Mouse (Mus musculus): ENCODE data around the gene Bola2.

Bola2 gene

DNA sequence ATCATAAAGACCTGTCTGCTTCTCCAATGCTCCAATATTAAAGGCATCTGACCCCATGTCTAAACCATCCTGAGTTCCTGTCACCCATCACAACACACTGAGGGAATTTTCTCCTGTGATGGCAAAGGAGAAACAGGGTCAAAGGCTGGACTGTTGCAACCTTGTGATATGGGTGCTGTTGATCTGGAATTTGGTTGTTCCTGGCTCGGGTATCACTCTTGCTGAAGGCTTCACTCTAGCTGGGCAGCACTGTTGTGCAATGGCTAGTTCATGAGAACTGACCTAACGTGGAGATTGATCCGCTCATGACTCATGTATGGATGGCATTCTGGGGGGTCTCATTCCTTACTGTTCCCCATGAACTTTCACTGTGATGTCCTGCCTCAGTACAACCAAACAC lies 6.2 kb upstream of the Bola2 start:
- no peak for DNase-seq (ENCODE audit: low spot score)

DNA sequence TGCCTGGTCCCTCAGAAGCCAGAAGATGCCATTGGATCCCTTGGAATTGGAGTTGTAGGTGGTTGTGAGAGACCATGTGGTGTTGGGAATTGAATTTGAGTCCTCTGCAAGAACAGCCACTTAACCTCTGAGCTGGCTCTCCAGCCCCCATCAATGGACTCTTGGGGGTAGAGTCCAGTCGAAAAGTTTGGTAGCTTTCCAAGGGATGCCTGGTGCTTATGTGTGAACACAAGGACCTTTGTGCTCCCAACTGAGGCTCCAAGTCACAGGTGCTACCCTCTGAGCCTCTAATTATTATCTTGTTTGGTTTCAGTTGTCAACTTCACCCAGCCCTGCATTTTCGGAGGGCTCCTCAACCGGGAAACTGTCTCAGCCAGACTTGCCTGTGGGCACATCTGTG lies 4.5 kb upstream of the Bola2 start:
- DNase-seq (ENCODE audit: low spot score) = no peak

DNA sequence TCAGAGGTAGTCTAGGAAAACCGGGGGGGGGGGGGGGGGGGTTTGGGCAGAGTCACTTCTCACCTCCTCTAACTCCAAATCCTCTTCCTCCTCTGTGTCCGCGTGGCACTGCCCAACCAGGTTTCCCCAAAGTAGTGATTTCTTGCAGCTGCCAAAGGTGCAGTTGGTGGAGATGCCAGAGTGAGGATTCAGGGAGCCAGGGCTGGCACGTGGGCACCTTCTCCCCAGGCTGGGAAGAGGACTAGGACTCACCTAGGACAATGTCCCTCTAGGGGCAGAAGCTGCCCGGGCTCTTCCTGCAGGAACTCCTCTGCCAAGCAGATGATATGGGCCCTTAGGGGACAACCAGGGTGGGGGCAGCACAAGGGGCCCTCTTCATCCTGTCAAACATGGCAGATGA lies 3.5 kb upstream of the Bola2 start:
- no peak for DNase-seq (ENCODE audit: low spot score)

DNA sequence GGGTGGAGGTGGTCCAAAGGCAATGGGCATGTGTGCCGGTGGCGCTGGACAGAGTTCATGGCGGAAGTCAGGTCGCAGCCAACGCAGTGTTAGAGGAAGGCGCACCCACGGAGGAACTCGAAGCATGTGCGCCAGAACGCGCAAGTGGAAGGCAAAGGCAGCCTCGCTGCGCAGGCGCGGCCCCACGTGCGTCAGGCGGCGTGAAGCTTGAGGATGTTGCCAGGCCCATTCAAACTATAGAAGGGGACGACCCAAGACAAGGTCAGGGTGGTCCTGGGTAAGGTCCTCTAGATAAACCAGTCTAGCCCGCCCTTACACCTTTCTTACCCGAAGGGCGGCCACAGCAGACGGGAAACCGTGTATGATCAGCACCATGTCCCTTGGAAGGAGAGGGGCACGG lies 2.8 kb upstream of the Bola2 start:
- DNase-seq (ENCODE audit: low spot score) = no peak

DNA sequence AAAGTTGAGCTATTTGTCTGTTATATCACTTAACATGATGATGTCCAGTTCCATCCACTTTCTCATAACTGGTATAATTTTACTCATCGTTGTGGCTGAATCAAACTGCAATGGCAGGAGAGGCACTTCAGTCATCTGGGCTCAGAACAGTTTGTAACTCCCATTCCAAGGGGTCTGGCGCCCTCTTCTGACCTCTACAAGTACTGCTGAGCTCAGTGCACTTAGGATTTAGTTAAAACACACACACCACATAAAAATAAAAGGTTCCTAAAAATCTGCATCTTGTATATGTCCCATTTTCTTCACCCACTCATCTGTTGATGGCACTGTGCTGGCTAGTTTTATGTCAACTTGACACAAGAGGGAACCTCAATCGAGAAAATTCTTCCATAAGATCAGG lies 1.9 kb upstream of the Bola2 start:
- DNase-seq (ENCODE audit: low spot score) = peak; percentile 90

DNA sequence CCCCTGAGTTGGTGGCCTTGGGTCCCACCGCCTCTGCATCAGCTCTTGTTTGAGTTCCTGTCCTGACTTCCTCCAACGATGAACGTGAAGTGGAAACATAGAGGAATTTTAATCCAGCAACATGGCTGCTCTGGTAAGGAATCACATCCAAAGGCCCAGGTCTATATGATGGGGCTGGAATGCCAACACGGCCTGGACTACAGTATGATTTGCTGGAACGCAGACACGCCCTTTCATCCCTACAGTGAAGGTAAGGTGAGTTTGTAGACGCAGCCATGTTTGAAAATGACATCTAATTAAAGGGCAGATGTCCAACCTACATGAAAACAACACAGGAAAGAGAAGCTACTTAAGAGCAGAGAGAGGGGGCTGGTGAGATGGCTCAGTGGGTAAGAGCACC lies 1.4 kb upstream of the Bola2 start:
- no peak for DNase-seq (ENCODE audit: low spot score)

DNA sequence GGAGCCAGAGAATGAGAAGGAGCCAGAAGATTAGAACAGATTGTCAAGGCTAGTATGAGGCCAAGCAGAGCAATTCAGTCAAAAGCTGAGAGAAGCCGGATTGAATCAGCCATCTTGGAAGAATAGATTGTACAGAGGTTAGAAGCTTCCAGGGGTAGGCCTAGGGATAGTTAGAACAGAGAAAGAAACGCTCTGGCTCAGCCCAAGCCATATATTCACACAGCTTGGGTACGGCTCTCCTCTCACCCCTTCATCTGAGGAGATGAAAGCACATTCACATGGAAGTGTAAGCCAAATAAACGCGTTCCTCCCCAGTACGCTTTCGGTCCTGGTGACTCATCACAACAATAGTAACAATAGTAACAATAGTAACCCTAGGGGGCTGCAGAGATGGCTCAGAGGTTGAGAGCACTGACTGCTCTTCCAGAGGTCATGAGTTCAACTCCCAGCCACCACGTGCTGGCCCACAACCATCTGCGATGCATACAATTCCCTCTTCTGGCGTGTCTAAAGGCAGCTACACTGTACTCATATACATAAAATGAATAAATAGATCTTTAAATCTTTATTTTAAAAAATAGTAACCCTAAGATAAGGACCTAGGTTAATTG lies 655 bp upstream of the Bola2 start:
- no peak for DNase-seq (ENCODE audit: low spot score)

DNA sequence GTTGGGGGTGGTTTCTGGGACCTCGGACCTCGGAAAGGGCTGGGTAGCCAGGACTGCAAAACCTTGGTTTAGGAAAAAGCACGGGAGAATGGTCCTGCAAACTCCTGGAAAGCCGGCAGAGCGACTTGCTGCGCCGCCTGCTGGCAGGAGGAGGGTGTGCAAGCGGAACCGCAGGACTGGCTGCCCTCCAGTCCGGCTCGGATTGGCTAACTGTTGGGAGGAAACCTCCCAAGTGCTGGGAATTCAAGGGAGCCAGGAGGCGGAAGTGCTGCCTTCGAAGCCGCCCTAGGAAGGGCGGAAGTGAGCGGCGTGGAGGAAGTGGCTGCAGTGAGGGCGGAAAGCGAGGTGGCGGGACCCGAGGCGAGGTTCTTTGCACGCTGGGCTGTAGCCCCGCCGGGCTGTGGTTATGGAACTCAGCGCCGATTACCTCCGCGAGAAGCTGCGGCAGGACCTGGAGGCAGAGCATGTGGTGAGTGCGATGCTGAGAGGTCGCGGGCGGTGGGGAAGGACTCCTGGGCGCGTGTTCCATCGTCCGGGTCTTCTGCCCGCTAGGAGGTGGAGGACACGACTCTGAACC lies 518 bp downstream of the Bola2 start, which contains the start of gene Slx1b:
Gene Slx1b (minus strand): TSS at position 154 of the 577 bp plus-strand sequence.
- peak; percentile 97 for DNase-seq (ENCODE audit: low spot score)

DNA sequence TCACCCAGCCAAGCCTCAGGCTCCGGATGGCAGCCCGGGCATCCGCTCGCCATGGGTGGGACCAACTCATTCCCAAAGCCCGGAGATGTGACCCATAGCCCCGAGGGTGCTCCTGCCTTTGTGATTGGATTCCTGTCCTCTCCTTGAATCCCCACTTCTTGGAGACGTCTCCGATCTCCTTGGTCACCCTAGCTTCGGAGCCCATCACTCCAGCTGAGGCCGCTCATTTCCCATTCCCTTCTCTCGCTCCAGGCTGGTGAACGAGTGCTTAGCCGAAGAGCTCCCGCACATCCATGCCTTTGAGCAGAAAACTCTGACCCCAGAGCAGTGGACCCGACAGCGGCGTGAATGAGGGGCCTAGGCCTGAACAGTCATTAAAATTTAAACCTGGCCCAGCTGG lies 1.1 kb downstream of the Bola2 start:
- DNase-seq (ENCODE audit: low spot score) = no peak

DNA sequence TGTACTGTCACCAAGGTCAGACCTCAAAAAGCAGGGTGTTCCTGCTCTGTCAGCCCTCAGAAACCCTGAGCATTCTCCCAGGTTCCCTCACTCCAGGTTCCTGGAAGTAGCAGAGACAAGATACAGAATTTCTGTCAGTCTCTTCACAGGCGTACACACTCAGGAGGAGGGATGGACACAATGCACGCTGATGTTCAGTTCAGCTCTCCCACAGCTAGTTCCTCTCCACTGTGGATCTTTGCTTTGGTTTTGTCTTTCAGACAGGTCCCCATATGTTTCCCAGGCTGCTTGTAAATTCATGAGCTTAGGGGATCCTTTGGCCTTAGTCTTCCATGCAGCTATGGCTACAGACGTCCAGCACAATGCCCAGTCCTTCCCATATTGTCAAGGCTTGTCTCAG lies 1.7 kb downstream of the Bola2 start:
- no peak for DNase-seq (ENCODE audit: low spot score)

DNA sequence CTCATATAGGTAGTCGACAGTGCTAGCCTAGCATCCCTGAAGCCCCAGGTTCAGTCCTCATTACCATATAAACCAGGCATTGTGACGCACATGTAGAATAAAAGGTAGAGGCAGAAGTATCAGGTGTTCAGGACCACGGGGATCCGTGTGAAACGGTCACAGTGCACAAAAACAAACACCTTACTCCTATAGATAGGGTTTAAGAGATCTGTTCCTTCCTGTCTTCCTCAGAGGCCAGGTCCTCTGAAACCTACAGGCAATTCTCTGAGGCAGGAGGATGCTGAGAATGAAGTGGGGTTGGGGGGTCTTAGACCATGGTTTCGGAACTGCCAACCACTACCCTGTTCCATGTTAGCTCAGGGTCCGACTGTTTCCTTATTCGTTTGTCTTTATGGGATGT lies 2.6 kb downstream of the Bola2 start:
- DNase-seq (ENCODE audit: low spot score) = no peak

DNA sequence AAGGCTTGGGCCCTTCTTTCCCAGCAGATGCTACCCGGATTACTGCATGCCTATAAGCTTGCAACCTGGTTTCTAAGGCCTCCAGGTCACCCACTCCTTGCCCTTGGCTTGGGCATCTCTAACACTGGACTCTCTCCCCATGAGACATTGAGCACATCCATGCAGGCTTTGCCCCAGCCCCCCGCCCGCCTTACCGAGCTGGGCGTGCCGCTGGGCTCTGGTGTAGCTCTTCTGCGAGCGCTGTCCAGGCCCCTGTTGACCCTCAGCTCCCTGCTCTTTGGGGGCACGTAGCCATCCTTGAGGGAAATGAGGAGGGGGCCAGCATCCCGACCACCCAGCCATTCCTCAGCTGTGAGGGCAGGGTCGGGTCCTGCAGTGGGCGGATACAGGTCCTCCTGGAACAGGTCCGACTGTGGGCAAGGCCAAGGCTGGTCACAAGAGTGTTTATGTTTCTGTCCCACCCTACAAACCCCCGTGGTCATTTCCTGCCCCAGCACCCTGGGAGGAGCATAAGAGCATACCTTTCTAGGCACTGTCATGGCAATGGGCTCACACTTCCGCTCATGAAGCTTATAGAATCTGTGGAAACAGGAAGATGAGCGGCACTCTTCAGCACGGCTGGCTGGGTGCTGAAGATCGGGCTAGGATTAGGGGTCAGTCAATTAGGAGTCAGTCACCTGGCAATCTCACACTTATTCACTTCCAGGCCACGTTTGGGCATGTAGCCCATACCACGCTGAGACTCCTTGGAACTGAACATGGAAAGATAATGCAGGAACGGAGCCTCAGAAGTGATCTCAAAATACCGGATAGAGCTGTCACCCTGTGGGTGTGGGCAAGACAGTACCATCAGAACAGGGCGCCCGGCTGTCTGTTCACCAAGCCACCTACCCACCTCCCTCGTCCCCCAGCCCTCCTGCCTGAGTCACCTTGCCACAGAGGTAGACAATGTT lies 5.1 kb downstream of the Bola2 start:
- DNase-seq (ENCODE audit: low spot score) = no peak

DNA sequence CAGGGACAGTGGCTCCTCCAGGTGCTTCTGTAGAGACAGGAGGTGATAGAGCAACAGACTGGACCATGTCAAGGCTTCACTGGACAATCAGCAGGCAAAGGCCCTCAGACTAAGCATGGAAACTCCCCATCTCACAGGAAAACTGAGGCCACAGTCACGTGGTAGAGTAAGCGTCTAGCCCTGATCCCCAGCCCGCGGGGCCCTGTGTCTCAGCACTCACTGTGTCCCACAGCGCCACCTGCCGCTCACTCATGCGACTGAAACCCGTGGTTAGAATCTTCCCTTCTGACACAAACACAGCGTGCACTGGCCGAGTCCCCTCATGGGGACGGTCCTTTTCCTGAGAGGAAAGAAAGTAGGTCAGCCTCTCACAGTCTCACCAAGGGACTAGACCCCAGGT lies 5.9 kb downstream of the Bola2 start:
- DNase-seq (ENCODE audit: low spot score) = peak; percentile 88

DNA sequence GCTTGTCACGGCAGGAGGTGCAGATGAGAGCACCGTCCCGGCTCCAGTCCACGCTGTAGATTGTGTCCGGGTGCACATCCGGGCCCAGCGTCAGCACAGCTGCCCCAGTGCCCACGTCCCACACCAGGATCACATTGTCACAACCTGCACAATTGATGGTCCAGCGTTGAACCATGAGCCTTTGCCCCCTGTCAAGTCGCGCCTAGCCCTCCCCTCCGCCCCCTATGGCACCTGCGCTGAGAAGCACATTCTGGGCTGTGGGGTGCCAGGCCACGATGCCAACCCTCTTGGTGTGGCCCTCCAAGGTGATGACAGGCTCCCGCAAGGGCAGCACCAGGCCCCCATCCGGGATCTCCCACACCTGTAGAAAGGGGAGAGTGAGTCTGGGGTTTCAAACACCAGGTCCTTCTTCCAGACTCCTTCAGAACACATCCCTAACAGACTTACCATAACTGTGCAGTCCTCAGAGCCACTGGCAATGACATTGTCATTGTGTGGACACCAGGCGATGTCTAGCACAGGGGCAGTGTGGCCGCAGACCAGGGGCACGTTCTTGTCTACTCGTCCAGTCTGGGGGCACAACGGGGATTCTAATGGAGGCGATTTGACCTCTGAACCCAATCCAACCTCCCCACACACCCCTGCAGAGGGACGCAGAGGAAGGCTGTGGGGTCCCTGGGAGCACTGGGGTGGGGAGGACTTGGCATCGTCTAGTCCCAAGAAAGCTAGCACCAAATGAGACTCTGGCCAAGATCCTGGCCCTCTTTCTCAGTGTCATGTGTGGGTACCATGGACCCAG lies 6.6 kb downstream of the Bola2 start:
- no peak for DNase-seq (ENCODE audit: low spot score)

DNA sequence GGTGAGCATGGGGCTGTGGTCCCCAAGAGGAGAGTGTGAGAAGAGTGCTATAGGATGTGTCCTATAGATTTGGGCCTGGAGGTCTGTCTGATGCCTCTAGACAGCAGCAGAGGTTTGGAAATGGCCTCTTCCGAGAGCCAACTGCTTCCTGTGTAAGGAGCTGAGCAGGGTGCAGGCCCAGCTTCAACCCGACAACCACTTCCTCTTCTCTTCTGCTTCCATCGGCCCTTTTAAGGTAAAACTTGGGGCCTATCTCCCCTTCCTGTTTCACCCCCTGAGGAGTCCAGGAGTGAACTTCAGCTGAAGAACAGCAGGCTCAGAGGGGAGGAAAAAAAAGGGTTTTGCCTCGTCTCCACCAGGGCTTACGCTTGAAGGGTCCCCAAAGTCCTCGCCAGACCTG lies 7.2 kb downstream of the Bola2 start:
- DNase-seq (ENCODE audit: low spot score) = peak; percentile 72

DNA sequence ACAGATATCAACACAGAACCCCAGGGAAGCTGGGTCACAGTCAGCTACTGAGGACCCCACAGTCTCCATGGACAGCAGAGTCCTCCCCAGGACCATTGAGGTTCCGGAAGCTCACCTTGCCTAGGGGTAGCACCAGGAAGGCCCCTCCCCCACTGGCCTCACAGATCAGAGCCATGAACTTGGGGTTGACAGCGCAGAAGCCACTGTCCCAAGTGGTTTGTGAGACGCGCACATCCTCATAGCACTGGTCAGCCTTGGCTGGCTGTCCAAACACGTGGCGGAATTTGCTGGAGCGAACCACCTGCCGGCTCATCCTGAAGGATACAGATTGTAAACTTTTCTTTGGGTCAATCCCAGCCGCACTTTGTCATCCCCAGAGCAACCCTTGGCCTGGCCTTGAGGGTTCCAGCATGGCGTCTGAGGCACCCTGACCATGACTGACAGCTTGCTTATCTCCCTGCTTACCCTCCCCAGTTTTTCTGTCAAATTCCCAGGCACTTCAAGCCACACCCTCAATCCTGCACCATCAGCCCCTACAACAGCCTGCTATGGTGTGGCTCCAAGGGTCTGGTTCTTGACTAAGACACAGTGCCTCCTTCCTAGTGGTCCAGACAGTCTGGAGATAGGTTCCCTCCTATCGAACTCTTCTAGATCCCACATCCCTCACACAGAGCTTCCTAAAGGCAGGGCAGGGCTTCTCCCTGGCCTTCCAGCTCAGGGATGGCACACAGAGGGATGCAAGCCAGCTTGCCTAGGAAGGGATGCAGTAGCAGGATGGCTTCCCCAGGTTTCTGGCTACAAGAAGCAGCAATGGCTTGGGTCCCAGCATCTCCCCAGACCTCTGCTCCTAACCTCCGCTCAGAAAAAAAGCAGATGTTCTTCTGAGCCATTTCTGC lies 7.9 kb downstream of the Bola2 start:
- DNase-seq (ENCODE audit: low spot score) = no peak

DNA sequence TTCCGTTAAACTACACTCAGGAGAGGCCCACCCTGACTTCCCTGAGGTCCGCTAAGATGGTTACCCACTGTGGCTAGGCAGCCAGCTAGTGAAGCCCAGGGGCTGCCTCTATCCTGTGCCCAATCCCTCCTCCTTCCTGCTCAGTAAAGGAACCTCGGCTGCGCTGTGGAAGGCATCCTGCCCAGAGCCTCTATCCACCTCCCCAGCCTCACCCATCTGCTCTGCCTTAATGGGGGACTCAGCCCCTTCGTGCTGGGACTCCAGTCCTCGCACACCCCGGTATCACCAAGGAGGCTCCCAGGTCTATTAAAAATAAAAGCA lies 8.5 kb downstream of the Bola2 start:
- no peak for DNase-seq (ENCODE audit: low spot score)

DNA sequence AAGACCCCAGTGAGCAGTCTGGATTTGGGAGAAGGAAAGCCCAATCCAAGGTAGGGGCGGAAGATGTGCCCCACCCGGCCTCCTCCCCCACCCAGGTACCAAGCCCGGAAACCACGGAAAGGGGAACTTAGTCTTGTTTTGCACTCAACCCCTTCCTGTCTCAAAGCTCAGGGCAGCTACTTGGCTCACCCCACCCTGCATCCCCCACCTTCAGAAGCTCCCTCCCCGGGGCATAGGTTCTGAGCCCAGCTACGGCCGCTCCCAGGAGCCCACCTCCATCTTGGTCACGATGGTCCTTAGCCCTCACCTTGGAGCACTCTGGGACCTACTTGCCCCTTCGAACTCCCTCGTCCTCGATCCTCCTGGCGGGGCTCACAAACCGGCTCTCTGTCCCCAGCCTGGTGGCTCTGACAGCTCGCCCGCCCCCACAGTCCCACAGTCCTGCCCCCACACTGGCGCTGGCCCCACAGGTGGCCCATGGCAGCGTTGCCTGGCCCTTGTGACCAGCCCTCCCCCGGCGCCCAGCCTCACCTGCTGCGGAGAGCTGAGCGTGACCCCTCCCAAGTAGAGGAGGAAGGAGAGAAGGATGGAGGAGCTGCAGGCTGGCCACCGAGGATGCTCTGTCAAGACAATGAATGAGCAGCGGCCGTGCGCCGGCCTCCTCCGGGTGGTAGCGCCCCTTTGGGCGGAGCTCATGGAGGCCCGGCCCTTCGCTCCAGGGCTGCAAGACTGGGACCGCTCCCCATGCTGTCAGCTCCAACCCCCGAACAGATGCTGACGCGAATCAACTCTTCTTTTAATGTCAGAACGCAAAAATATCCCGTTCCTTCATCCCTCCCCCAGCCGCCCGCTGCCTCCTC lies 9.2 kb downstream of the Bola2 start:
- peak; percentile 82 for DNase-seq (ENCODE audit: low spot score)

DNA sequence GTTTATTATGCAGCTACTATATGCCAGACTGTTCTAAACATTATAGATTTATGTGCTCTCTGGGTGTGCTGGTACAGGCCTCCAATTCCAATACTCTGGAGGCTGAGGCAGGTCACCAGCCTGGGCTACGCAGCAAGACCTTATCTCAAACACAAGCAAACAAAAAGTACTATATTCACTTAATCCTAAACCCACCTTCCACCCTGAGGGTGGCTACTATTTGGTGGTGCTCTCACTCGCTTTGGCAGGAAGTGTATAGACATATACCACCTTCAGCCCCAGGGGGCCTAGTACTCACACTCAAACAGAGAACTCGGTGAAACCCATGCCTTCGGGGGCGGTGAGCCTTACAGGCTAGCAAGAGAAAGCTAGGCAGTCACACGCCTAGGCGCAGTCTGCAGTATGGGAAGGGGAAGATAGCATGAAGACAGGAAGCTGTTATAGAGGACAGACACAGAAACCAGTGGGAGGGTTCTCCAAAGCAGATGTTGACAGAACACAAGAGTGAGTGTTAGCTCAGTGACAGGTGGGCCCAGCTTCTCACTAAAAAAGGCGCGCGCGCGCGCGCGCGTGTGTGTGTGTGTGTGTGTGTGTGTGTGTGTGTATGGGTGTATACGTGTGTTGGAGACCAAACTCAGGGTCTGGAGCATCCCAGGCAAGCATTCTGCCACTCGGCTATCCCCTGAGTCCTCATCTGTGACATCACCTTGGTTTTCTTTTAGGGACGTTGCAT lies 12.4 kb downstream of the Bola2 start, which contains the start of gene Coro1a:
Gene Coro1a (minus strand): TSS at position 346 of the 733 bp plus-strand sequence.
- DNase-seq (ENCODE audit: low spot score) = peak; percentile 41

Data from lung, postnatal 25 days (tissue).